Mouse (Mus musculus) hindbrain, embryonic 12.5 days (tissue): ENCODE data around the gene Ackr1. TPM values are rescaled to one million over a fixed set of nuclear protein-coding genes. Genes with fewer than 3 reads are reported as not detected.
A peak's percentile ranks its signal among the peaks of the same experiment; 100 is the strongest.

Experiments
- ATAC-seq: fragments of 200-750 bp; cut with Nextera tagmentation; 2 replicates; pipeline ENCODE4 v1.8.0; 2017; ENCODE audit warnings: moderate TSS enrichment; ENCODE audit not compliant: low FRiP score
- H3K27ac ChIP-seq: fragments of 300-500 bp; sonication (generic); 2 replicates; pipeline ENCODE4 v1.5.1; 2016; ENCODE audit warnings: mild to moderate bottlenecking
- H3K27me3 ChIP-seq: fragments of 300-500 bp; sonication (generic); 2 replicates; pipeline ENCODE4 v1.6.1; 2016; ENCODE audit warnings: mild to moderate bottlenecking
- H3K36me3 ChIP-seq: fragments of 300-500 bp; sonication (generic); 2 replicates; pipeline ENCODE4 v1.6.1; 2016; ENCODE audit warnings: mild to moderate bottlenecking
- H3K4me1 ChIP-seq: fragments of 300-500 bp; sonication (generic); 2 replicates; pipeline ENCODE4 v1.6.1; 2016
- H3K4me2 ChIP-seq: fragments of 300-500 bp; sonication (generic); replicated peaks from 2 replicates; pipeline ENCODE4 v1.6.1; 2016; ENCODE audit warnings: mild to moderate bottlenecking
- H3K4me3 ChIP-seq: fragments of 300-500 bp; sonication (generic); 2 replicates; pipeline ENCODE4 v1.5.1; 2016; ENCODE audit warnings: mild to moderate bottlenecking
- H3K9ac ChIP-seq: fragments of 300-500 bp; sonication (generic); 2 replicates; pipeline ENCODE4 v1.6.1; 2016; ENCODE audit warnings: mild to moderate bottlenecking, moderate library complexity
- H3K9me3 ChIP-seq: fragments of 300-500 bp; sonication (generic); replicated peaks from 2 replicates; pipeline ENCODE4 v1.6.1; 2016; ENCODE audit warnings: mild to moderate bottlenecking
- whole genome bisulfite sequencing: fragments of 180-500 bp; shearing (Covaris S2); methylation state at CpG from one replicate; pipeline ENCODE4 v1.1.7; 2016; 5-methylcytosine and 5-hydroxymethylcytosine counted together
- polyA plus RNA-seq: library from polyadenylated mRNA; unstranded; fragments of >200 nt; fragmentation: Nextera tagmentation; extraction: Ambion mirVana; gene quantifications from 2 replicates; pipeline ENCODE4 v1.2.1, GENCODE M21; 2016

Ackr1 gene
- 7.8 and 9.3 TPM in 2 replicates for polyA plus RNA-seq

DNA sequence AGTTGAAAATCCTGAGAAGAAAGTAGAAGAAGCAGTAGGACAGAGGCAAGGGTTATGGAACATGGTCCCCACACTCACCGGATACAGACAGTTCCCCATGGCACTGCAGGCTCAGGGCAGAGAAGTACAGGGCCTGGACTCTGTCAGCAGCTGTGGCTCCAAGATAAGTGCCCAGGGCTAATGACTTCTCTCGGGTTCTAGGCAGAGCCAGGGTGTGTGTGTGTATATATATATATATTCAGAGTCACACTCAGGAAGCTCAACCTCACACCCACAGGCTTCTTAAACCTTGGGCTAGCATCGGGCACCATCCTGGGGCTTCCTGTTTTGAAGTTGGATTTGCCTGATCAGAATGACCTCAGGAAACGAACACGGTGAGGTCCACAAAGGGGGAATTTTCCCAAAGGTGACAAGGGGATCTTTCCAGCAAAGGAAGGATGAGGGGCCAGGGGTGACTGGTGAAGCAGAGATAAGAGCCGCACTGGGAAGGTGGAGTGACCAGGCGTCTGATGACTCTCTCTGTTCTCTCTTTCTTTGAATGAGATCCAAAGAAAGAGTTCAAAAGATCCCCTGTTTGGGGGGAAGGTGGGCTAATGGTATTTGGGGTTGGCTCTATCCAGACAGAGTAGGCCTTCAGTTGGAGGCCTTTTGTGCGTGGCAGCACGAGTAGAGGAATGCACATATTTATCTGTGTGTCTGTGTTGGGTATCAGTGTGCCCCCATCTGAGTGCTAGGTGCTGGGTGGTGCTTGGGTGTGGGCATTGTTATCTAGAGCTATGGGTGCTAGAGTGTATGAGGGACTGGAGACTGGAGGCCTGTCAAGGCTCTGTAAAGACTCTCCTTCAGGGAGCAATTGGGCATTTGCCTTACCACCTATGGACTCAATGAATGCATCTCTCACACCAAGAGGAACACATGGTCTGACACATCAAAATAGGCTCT is at the start of gene Ackr1:
Gene Ackr1 (minus strand): TSS at position 439 of the 942 bp plus-strand sequence.
- no peak within 1 kb of the TSS for H3K4me3 ChIP-seq
- no peak within 1 kb of the TSS for H3K27ac ChIP-seq

DNA sequence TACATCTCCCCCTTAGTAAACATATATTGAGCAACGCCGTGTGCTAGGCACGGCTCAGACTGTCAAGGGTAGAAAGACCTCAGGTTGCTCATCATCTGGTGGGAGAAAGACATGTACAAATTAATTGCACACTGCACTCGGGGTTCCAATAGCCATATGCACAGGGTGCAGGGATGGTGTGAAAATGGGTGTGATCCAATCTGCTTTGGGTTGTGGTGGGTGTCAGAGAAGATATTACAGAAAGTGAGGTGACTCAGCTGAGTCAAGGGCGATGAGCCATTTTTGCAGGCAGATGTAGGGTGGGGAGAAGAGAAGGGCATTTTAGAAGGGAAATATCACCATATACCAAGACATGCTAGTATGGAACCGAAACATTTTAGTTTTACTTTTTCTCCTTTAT is 47.9 kb upstream of the Ackr1 start:
- WGBS: 89% methylated on average over 6 of the region's 6 CpGs
- H3K4me2 ChIP-seq: no peak overlapping the region
- no peak overlapping the region for H3K4me3 ChIP-seq
- no peaks in the 10 kb centered on the region for H3K27me3 ChIP-seq
- no peaks in the 10 kb centered on the region for H3K36me3 ChIP-seq
- H3K9ac ChIP-seq: no peak overlapping the region
- H3K9me3 ChIP-seq: no peaks in the 10 kb centered on the region
- no peaks in the 10 kb centered on the region for H3K4me1 ChIP-seq
- H3K27ac ChIP-seq: no peak overlapping the region
- ATAC-seq: no peak

More for the DNA sequence above, at the start of gene Ackr1:
- 83% methylated on average over 9 of the region's 9 CpGs for WGBS
- Histone ChIP-seq H3K36me3 (peaks cover 16% of the 10 kb centered on the region; the same call in 1 of the 2 replicates), H3K9me3 (no peaks in the 10 kb centered on the region), H3K9ac (no peak within 1 kb of the TSS; the same call in 1 of the 2 replicates), H3K27me3 (no peaks in the 10 kb centered on the region), H3K4me1 (peaks cover 9% of the 10 kb centered on the region), H3K4me2 (no peak within 1 kb of the TSS)
- ATAC-seq: no peak

DNA sequence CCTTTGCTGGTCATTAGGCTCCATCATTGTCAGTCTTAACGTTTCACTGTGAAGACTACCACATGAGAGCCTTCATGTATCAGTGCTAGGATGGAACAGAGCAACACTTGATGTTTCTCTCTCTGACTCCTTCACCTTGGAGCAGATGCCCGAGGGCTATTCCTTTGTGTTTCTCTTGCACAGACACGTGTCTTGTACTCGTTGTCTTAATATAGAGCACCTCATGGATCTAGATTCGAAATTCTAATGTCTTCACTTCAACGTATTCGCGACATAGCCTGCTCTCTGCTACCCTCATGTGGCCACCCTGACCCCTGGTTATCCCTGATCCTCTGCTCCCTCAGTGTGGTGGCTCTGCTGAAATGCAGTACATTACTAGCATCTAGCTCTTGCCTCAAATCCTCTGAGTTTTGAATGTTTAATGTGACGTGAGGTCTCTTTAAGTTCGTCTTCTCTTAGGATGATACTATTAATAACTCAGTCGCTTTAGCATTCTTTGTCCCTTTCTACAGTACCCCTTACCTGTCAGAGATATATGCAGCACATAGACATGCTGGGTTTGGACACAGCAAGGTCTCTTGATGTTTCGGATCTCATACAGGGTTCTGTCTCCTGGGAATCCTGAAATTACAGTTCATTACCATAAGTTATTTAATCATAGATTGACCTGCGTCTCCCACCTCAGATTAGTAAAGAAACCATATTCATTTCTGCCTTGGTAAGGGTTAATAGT is 44.0 kb upstream of the Ackr1 start:
- WGBS: 32% methylated on average over 13 of the region's 13 CpGs
- H3K4me1 ChIP-seq: no peaks in the 10 kb centered on the region
- peak overlapping the region; percentile 26; the same call in 1 of the 2 replicates for H3K4me2 ChIP-seq
- no peaks in the 10 kb centered on the region for H3K27me3 ChIP-seq
- ATAC-seq: peak; percentile 83
- no peaks in the 10 kb centered on the region for H3K36me3 ChIP-seq
- no peaks in the 10 kb centered on the region for H3K9me3 ChIP-seq
- no peak overlapping the region for H3K27ac ChIP-seq
- no peak overlapping the region for H3K4me3 ChIP-seq
- H3K9ac ChIP-seq: no peak overlapping the region

DNA sequence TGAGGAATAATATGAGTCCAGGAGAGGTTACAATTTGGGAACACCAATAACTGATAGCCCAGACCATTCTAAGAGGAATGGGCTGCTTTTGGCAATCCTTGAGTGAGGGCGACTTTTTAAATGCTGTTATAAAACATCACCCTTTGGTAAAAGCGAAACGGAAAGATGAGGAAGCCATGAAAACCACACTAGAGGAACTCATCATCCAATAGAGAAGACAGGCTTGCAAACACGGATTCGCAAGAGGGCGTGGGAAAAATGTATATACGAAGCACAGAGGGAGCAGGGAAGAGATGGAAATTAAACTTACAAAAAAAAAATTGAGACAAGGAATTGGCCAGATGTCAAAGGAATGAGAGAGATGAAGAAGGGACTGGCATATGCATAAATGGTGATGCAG is 40.5 kb upstream of the Ackr1 start:
- no peak overlapping the region for H3K4me2 ChIP-seq
- H3K9ac ChIP-seq: no peak overlapping the region
- ATAC-seq: no peak
- no peaks in the 10 kb centered on the region for H3K36me3 ChIP-seq
- H3K9me3 ChIP-seq: no peaks in the 10 kb centered on the region
- H3K27ac ChIP-seq: no peak overlapping the region
- H3K27me3 ChIP-seq: no peaks in the 10 kb centered on the region
- H3K4me1 ChIP-seq: no peaks in the 10 kb centered on the region
- H3K4me3 ChIP-seq: no peak overlapping the region
- 91% methylated on average over 7 of the region's 7 CpGs for WGBS

DNA sequence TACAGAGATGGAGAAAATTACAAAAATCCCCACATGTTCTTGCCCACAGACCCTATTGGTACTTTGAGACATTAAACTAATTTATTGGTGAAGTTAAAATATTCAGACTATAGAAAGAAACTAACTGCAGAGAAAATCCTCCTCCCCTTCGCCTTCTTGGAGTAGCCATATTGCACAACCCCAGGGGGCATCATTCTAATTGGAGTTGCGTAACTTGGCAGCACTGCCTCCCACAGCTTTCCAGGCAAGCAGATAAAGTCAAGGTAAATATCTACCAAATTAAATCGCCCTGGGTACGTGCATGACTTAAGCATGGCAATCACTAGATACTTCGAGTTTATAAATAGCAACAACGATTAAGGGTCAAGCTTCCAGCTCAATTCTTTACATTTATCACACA is 38.0 kb upstream of the Ackr1 start:
- no peak overlapping the region for H3K4me2 ChIP-seq
- H3K4me1 ChIP-seq: peaks cover 4% of the 10 kb centered on the region; the same call in 1 of the 2 replicates
- no peak for ATAC-seq
- H3K4me3 ChIP-seq: no peak overlapping the region
- no peak overlapping the region for H3K27ac ChIP-seq
- H3K36me3 ChIP-seq: no peaks in the 10 kb centered on the region
- no peaks in the 10 kb centered on the region for H3K27me3 ChIP-seq
- H3K9me3 ChIP-seq: no peaks in the 10 kb centered on the region
- WGBS: 84% methylated on average over 6 of the region's 6 CpGs
- no peak overlapping the region for H3K9ac ChIP-seq

DNA sequence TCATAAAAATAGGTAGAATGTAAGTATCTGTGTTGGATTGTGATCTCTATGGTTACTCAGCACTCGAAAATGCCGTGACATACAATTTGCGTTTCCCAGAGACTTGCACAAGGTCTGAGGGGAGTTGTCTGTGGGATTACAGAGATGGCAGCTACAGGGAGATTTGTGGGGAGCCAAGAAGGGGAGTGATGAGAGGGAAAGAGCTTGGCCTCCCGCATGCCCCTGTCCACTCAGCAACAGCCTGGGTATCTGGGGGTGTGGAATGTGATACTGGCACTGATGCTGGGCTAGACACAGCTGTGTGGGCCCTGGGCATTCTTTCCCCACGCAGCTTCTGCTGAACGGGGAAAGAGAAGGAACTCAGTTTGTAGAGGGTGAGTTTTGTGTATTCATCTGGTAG is 36.9 kb upstream of the Ackr1 start:
- H3K4me3 ChIP-seq: no peak overlapping the region
- H3K9ac ChIP-seq: no peak overlapping the region
- ATAC-seq: no peak
- H3K4me2 ChIP-seq: no peak overlapping the region
- H3K27ac ChIP-seq: no peak overlapping the region
- no peaks in the 10 kb centered on the region for H3K36me3 ChIP-seq
- no peaks in the 10 kb centered on the region for H3K27me3 ChIP-seq
- H3K9me3 ChIP-seq: no peaks in the 10 kb centered on the region
- whole genome bisulfite sequencing: 78% methylated on average over 6 of the region's 6 CpGs
- H3K4me1 ChIP-seq: peaks cover 13% of the 10 kb centered on the region

DNA sequence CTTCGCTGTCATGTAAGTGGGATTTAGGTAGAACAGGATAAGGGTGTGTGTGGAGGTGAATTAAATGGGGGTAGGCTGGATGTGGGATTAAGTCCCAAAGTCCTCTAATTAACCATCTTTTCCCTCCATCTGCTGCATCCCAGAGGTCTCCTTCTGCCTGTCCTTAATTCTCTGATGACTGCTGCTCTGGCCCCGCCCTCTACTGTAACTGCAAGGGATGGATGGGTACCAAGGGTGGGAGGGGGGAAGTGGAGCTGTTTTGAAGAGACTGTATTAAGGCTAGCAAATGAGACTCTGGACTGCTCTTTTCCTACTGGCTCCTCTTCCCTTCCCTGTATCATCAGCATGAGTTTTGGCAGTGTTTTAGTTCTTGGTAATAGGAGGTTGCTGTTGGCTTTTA is 36.1 kb upstream of the Ackr1 start:
- Histone ChIP-seq H3K9ac (no peak overlapping the region), H3K27ac (no peak overlapping the region), H3K9me3 (no peaks in the 10 kb centered on the region), H3K4me2 (no peak overlapping the region), H3K4me1 (peaks cover 15% of the 10 kb centered on the region), H3K4me3 (no peak overlapping the region), H3K36me3 (no peaks in the 10 kb centered on the region), H3K27me3 (no peaks in the 10 kb centered on the region)
- ATAC-seq: no peak
- 74% methylated on average over 2 of the region's 2 CpGs for WGBS

DNA sequence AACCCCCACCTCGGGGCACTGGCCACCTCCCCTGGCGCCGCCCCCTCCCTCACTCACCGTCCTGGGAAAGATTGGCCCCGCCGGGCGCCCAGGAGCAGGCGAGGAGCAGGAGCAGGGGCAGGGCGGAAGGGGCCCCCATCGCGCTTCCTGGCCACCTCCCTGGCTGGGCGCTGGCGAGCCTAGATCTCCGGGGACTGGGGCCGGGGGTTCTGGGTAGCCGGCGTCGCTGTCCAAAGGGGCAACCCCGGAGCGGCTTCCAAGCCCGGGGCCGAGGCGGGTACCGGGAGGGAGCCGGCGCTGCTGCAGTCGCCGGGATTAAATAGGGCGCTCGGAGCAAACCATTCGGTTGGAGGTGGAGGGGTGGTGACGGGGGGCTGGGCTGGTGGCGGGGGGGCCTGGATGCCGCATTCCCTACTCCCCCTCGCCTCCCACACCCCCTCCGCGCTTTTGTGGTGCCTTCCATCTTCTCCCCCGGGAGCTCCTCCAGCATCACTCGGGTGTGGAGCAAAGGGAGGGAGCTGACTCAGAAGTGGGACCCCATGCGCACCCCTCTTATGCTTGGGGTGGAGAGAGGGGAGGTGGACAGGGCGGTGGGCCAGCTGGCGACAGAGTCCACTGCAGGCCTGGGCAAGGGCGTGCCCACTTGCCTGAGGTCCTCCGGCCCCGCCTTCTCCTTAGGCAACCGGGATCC is 34.0 kb upstream of the Ackr1 start, which contains the start of gene Cadm3:
Gene Cadm3 (minus strand): TSS at position 340 of the 691 bp plus-strand sequence.
- H3K4me3 ChIP-seq: peak within 1 kb of the TSS; percentile 87
- peak; percentile 87 for ATAC-seq
- peak within 1 kb of the TSS; percentile 87 for H3K27ac ChIP-seq
- H3K4me2 ChIP-seq: peak within 1 kb of the TSS; percentile 83
- H3K27me3 ChIP-seq: no peaks in the 10 kb centered on the region
- no peaks in the 10 kb centered on the region for H3K36me3 ChIP-seq
- peak within 1 kb of the TSS; percentile 94 for H3K9ac ChIP-seq
- H3K4me1 ChIP-seq: peaks cover 15% of the 10 kb centered on the region
- H3K9me3 ChIP-seq: no peaks in the 10 kb centered on the region
- WGBS: under 1% methylated on average over 41 of the region's 46 CpGs

DNA sequence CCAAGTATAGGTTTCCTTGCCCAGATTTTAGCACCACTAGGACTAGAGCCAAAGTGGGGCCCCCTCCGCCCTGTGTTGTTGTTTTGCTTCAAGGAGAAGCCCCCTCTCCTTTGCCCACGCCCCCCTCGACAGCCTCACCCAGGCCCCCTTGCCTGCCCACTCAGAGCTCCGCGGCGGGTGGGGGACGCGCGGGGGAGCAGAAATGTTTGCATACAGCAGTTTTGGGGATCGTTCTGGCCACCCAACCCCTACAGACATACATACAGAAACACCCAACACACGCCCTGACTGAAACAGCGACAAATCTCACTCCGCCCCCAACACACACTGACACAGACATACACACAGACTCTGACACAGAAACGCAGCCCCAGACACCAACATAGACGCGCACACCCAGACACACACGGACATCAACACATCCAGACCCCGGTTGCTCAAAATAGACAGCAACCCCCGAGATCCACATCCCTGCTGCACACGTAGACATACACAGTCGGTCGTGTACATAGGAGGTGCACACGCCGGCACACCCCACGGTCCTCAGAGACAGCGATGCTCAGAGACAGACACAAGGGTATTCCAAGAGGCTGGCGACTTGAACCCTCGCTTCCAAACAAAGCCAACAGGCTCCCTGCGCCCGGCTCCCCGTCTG is 33.3 kb upstream of the Ackr1 start:
- Histone ChIP-seq H3K27ac (peak overlapping the region; percentile 87), H3K4me3 (peak overlapping the region; percentile 87), H3K27me3 (no peaks in the 10 kb centered on the region), H3K4me2 (peak overlapping the region; percentile 83), H3K36me3 (no peaks in the 10 kb centered on the region), H3K9ac (peak overlapping the region; percentile 94), H3K9me3 (no peaks in the 10 kb centered on the region), H3K4me1 (peaks cover 15% of the 10 kb centered on the region)
- peak; percentile 72 for ATAC-seq
- WGBS: under 1% methylated on average over 31 of the region's 31 CpGs

DNA sequence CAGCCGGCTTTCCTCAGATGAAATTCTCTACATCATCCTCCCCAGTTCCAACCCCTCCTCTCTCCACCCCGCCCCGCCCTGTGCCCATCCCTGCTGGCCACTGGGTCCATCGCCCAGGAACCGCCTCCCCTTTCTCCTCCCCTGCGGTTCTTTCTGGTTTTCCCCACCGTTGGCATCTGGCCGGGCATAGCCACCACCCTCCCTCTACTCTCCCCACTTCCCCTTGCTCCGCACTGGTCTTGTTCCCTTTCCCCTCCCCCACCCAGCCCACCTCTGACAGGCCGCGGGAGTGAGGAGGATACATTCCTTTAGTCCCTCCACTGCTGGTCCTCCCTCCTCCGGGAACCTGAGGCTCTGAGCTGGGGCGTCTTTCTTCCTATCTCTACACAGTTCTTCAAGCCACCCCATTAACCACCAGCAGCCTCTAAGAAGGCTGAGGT is 32.4 kb upstream of the Ackr1 start:
- H3K4me3 ChIP-seq: peak overlapping the region; percentile 87
- H3K27ac ChIP-seq: no peak overlapping the region
- WGBS: 0% methylated on average over 11 of the region's 13 CpGs
- H3K4me2 ChIP-seq: peak overlapping the region; percentile 83
- H3K9me3 ChIP-seq: no peaks in the 10 kb centered on the region
- peak; percentile 47 for ATAC-seq
- peak overlapping the region; percentile 94 for H3K9ac ChIP-seq
- no peaks in the 10 kb centered on the region for H3K27me3 ChIP-seq
- peaks cover 15% of the 10 kb centered on the region for H3K4me1 ChIP-seq
- H3K36me3 ChIP-seq: no peaks in the 10 kb centered on the region

DNA sequence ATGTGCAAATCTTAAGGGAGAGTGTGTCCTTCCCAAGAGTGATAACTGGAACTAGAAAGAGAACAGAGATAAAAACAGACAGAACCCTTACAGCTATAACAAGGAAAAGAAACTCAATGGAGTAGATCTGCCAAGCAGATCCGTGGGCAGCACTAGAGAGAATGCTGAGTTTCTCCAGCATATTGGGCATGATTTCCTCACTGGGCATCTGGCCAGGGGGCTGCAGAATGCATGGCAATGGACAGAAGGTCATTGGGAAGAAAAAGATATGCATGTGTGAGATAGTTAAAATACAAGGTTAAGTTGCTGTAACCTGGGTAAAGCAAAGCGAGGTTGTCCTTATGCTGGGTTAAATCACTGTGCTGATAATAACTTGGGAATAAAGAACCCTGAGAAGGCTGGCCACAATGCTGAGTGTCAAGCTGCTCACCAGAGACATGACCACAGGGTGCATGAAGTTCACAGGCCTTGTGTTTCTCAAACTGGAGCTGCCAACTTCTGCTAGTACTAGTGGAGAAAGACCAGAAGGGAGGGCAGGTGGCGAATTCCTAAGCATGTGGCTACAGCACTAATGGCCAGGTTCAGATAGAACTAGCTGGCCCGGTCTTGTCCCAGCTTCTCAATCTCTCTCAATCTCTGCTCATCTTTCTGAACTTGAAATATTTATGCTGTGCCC is 30.7 kb upstream of the Ackr1 start:
- Histone ChIP-seq H3K36me3 (no peaks in the 10 kb centered on the region), H3K4me2 (no peak overlapping the region), H3K4me1 (peaks cover 26% of the 10 kb centered on the region), H3K9ac (no peak overlapping the region), H3K27ac (no peak overlapping the region), H3K4me3 (no peak overlapping the region), H3K27me3 (no peaks in the 10 kb centered on the region), H3K9me3 (no peaks in the 10 kb centered on the region)
- 87% methylated on average over 4 of the region's 4 CpGs for WGBS
- no peak for ATAC-seq
